Mouse (Mus musculus) erythroblast, embryonic 14.5 days (primary cell): Measurements from ENCODE around the gene Tbx4.

Experiments
- GATA1 ChIP-seq: IDR thresholded peaks from 2 replicates; pipeline ENCODE4 v1.6.1; 2012; ENCODE audit warnings: low read length, inconsistent platforms, mixed read lengths
- TAL1 ChIP-seq: IDR thresholded peaks from 3 replicates; pipeline ENCODE4 v1.6.1; 2012; ENCODE audit warnings: low read length, inconsistent platforms, mixed read lengths

DNA sequence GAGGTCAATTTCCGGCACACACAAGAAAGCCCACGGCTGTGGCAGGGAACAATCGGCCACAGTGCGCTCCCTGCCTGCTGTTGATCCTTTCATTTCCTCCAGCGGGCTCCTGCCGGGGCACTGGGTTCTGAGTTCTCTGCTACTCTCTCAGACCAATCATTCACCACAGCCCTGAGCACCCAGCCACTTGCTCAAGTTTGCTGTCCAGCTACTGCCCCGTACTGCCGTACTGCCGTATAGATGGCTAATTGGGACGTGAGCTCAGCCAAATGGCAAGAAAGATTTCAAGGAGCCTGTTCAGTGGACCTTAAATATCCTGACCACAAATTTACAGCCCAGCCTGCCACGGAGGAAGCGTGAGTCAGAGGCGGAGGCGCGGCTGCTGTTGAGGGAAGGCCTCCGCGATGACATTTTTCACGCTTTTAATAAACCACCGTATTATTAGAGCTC is 39.1 kb downstream of the Tbx4 start:
- no peak for TF ChIP-seq TAL1
- TF ChIP-seq GATA1, result no peak
